Mouse (Mus musculus): ENCODE data around the gene Ifitm5.

Gene Ifitm5

DNA sequence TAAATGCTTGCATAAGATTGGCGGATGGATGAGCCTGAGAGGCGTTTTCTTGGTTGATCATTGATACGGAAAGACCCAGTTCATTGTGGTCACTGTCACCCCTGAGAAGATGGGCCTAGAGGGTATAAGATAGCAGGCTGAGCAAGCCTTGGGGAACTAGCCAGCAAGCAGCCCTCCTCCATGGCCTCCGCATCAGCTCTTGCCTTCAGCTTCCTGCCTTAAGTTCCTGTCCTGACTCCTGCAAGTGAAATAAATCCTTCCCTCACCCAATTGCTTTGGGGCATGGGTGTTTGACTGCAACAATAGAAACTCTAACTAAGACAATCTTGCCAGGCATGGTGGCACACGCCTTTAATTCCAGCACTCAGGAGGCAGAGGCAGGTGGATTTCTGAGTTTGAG is 9.9 kb upstream of the Ifitm5 start:
- no peak for DNase-seq

DNA sequence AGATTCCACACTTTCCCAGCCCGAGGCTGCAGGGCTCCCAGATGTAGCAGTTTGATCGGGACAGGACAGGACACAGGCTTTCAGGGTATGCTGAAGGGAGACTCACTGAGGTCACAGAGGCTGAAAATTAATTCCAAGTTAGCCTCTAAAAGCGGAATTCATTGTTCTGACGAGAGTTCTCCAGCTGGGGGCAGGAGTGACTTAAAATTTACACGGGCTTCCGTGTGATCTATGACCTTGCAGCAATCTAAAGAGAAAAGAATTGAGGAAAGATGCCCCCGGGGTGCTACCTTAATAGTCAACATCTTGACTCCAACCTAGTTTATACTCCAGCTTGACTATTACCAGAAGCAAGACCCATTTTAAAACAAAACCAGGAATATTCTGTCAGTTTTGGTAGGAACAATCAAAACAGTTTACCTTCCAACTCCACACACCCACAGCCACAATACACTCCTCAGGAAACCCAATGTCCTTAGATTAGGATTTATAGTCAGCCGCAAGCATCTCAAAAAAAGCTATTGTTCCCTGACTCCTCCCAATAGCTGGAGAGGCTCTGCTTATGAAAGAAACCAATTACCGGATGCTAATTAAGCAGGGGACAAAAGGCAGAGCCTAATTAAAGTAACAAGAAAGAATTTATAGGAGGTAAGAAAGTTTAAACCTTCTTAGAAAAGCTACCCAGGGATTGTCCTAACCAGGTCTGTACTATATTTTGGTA is 9.2 kb upstream of the Ifitm5 start:
- DNase-seq, result no peak

DNA sequence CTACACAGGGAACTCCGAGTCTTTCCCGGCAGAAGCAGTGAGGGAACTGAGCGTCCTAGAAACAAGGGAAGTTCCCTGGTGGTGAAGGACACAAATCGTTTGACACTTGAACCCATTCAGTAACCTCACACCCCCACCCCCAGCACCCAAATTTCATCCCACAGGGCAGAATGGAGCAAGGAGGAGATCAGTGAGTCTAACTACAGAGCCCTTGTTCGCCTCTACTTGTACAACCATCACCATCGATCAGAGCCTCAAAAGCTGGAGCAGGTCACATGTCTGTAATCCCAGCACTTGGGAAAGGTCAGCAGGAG is 6.4 kb upstream of the Ifitm5 start:
- DNase-seq, result no peak

DNA sequence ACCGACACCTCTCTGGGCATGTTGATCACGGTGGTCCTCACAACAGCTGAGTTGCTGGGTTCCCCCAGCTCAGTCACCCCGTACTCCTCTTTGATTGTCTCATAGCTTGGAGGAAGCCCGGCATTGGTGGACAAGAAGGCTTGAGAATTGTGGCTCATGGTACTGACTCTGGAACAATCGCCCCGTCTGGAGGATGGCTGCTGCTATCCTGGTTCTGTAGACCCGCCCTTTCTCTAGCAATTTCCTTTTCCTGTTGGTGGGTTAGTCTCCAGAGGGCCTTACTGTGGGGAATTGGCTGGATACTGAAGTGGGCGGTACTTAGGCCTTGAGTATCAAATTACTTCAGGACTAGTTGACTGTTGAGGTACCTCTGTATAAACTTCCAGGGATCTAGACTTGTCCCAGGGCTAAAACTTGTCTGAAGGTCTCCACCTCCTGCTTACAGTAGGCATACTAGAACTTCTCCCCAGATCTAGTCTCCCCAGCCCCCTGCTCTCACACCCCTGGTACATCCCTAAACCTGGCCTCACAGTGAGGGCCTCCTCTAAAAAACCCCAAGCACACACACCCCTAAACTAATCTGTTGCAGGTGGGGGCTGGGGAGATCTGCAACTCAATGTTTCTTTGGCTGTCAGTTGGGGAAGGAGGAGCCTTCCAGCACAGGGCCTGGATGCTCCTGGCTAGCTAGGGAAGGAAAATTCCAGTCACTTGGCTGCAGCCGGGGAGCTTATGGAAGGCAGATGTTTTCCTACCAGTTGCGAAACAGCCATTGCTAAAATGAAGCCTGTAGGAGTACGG is 5.9 kb upstream of the Ifitm5 start, which contains the start of the genes Gm45717 and Ifitm2:
Gm45717 (minus strand) TSS at position 180 of the 798 bp plus-strand sequence.
Ifitm2 (minus strand) TSS at position 230 of the 798 bp plus-strand sequence.
- no peak for DNase-seq

DNA sequence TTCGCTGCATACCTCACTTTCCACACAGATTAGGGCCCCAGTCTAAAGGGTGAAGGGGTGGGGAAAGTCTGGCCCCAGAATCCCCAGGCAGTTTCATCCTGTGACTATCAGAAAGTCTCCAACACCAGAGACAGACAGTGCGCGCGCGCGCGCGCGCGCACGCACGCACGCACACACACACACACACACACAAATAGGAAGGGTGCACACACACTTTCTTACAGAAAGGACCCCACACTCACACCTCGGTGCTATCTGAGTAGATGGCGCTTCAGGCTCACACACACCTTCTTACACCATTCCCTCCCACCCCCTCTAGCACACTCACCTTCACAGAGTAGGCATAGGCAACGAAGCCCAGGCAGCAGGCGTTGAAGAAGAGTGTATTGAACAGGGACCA is 5.3 kb upstream of the Ifitm5 start:
- no peak for DNase-seq

DNA sequence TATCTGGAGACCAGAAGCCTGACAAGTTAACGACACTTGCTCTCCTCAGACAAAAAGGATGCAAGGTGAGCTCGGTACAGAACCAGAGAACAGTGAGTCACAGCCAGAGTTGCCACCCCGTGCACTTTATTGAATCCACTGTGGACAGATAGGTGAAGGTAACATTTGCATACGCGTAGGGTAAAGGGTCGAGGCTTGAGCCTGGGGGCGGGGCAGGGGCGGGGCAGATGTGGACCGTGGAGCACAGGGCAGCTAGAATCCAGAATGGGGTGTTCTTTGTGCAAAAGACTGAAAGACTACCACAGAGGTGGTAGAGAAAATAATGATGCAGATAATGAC is 4.6 kb upstream of the Ifitm5 start:
- DNase-seq, result no peak

DNA sequence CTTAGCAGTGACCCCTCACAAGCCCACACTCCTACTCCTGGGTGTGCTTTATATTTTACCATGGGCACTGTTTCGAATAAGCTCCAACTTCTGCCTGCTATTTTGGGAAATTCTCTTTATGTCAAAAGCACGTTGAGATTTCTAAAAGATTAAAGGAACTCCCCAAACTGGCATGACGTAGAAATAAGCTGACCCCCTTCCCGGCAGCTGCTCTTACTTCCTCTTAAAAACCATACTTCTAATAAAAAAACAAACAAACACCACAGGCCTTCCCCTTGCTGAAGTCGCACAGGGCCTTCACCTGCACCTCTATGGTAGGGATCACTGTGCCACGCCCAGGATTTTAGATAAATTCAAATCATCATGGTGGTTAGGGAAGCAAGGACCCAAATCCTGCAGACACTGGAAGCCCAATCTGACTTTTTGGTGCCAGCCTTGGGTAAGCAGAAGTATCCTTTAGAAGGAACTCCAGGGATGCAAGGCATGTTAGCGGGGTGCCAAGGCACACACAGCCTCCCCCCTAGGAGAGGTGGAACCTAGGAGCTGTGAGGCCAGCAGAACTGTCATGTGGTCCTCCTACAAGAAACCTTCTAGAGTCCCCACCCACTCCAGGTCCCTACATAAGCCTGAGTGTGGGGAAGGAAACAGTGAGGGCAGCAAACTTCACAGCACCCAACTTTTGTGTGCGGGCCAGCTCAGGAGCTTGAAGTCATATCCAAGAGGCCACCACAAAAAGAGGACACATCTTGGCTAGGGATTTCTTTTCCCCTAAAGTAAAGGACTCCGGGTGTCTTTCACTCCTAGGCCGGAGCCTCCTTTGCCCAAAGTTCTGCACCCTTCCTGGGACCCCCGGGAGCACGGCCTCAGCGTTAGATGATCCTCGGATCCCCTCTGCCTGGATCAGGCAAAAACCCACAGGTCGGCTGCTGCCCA is 4.0 kb upstream of the Ifitm5 start:
- no peak for DNase-seq

DNA sequence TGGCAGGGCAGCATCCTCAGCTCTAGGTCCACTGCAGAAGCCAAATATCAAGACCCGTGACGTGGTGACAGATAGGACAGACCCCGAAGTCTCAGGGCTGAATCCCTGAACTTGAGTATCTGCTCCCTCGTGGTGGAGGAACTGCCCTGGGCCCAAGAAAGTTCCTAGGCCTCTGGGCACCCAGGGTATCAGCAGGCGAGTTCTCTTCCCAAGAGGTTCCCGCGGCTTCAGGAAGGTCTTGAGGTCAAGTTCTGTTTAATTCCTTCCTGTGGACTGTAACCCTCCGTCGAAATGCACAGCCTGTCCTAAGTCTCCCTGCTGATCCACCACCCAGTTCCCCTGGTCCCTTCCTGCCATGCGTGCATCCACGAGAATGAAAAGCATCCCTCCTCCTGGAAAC is 3.0 kb upstream of the Ifitm5 start:
- no peak for DNase-seq

DNA sequence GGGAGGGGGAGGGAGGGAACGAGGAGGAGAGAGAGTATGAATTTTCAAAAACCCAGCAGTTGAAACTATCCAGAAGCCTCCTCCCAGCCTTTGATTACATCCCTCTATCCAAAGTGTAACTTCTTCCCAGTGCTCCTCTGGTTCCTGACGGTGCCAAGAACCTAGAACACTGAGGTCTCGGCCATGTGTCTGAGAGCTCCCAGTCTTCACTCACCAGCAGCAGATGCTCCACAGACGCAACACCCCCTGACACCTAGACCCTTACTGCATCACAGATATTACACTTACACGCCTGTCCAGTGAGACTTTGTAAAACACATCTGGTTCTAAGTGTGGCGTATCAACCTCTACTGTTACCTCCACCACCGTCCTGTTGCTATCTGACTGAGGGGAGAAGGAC is 2.4 kb upstream of the Ifitm5 start:
- DNase-seq, result no peak

DNA sequence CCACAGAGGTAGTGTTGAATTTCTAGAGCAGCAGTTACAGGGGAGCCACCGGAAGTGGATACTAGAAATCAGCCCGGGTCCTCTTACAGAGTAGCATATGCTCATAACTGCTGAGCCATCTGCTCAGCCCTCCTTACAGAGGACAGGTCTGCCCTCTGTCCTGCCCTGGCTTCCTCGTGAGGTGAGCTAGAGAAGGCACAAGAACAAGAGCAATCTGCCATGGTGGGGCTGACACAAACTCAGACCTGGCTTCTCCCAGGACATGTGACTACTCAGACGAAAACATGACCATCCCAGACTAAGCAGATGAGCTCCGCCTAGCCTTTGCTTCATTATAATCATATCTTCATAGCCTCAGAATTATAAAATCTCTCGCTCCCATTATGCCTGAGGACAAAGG is 1.7 kb upstream of the Ifitm5 start:
- DNase-seq, result no peak

DNA sequence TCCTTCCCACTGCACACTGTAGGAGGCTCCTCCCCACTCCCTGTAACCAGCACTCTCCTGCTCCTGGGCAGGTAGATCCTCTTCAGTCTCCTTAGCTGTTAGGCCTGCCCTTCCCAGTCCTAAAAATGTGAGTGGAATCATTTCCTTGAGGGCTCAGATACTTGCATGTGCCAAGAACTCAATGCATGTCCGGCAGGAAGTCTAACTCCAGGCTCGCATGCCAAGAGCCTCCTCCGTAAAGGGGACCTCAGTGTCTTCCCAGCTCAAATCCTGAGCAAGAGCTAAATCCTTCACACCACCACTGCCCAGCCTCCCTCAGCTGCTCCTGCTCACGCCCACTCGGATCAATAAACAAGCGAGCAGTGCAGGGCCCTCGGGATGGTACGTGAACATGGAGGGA is 960 bp upstream of the Ifitm5 start:
- DNase-seq, result no peak

DNA sequence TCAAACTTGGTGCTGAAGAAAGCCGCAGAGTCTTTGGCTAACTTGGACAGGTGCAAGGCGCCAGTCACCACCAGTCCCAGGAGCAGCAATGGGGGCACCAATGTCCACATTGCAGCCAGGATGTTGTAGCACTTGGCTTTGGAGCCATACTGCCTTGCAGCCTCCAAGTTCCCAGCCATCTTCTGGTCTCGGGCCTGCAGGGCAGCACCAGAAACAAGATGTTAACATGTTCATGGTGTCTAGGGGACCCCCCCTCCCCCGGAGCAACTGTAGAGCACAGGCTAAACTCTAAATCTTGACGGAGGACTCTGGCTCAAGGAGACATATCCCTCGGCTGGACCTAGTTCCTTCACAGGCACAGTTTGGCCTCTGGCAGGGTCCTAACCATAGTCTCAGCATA is 836 bp downstream of the Ifitm5 start:
- DNase-seq, result no peak

DNA sequence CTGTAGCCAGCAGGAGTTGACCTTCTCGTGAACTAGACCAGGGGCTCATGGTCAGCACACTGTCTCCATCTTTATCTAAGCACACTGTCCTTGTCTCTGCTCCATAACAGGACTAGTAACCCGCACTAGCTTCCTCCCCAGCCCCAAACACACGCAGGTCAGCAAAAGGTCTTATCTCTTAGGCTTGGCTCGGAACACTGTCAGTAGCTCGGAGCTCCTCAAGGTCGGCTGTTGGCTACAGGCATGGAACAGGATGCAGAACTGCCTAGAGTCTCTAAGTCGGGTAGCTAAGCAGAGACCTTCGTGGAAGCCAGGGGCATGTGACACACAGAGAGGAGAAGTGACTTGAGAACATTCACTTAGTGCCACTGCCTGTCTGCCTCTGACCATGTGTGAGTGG is 1.9 kb downstream of the Ifitm5 start:
- no peak for DNase-seq

DNA sequence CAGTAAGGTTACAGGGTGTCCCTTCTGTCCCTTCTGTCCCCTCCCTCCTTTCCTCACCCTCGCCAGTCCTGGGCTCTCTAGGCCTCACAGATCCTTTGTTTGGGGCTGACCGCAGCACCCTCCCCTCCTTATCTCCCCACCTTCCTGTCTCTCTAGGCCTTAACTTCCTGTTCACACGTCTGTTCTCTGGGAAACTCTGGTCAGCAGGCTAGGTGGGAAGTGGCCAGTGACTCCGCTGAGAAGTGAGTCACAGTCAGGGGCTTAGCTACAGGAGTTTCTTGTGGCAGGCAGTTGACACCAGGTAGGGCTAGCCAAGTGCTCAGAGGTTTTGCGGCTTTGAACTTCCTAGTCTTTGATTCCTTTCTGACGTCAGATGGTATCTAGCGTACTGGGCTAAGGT is 3.1 kb downstream of the Ifitm5 start:
- DNase-seq, result no peak

DNA sequence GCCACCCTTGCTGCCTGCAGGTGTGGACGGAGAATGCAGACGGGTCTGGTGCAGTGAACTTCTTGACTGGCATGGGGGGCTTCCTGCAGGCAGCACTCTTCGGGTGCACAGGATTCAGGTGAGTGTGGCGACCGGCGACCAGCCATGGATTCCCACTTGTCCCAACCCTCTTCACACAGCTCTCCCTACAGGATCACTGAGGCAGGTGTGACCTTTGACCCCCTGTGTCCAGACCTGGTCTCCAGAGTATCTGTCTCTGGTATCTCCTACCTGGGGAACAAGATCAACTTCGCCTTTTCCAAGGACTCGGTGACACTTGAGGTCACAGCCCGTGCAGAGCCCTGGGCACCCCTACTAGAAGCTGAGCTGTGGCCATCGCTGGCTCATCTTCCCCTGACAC is 3.8 kb downstream of the Ifitm5 start:
- no peak for DNase-seq

DNA sequence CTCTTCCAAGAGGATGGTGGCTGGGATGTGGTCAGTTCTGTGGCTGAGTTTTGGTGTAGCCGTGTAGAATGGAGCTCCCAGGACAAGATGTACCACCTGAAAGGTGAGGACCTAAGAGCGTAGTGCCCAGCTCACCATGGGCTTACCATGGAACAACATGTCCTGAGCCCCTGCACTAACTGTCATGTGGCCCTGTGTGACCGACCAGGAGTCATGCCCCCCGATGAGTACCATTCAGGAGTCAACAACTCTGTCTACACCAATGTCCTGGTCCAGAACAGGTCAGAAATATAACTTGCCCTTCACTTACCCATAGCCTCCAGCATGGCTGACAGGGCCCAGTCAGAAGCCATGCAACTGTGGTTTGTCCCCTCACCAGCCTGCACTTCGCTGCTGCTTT is 4.8 kb downstream of the Ifitm5 start:
- no peak for DNase-seq

DNA sequence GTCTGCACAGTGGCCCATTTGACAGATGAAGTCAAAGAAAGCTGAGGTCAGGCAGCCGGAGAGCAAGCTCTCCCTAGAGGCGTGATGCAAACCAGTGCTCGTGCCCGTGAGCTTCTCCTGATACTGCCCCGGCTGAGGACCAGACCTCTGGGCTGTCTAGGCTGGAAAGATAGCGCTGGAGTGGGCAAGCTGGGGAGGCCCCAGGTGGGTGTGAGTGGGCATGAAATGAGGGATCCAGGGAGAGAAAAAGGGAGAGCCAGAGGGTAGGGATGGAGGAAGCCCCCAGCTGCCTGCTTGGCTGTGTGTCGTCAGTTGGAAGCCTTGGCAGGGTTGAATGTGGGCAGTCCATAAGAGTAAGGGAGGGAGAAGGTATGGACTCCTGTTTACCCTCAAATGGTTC is 5.9 kb downstream of the Ifitm5 start:
- DNase-seq, result no peak

DNA sequence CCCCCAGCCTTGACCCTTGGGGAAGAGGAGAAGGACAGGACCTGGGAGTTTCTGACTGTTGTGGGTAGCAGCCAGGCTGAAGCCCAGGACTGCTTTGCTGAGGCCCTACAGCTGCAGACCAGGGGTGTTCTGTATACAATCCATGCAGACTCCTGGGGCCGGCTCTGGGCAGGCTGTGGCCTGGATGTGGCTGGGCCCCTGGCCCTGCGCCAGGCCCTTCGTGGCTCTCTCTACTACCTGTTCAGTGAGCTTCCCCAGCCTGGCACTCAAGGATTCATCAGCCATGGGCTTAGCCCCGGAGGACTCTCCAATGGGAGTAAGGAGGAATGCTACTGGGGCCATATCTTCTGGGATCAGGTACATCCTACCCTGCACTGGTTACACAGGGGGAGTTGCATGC is 6.7 kb downstream of the Ifitm5 start:
- no peak for DNase-seq

DNA sequence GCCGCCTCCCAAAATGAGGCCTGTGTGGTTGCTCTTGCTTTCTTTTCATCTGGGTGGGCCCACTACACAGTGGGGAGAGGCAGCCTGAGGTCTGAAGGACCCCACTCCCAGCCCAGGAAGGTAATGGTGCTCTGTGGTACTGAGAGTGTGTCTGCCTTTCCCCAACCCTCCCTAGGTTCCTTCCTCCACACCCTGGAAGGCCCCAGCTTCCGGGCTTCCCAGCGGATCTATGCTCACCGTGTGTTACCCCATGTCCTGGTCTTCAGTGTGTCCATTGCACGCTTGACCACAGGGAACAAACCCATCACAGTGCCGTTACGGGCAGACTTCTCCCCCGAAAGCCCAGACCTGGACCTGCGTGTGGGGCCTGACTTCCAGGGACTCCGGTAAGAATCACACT is 7.3 kb downstream of the Ifitm5 start:
- no peak for DNase-seq

DNA sequence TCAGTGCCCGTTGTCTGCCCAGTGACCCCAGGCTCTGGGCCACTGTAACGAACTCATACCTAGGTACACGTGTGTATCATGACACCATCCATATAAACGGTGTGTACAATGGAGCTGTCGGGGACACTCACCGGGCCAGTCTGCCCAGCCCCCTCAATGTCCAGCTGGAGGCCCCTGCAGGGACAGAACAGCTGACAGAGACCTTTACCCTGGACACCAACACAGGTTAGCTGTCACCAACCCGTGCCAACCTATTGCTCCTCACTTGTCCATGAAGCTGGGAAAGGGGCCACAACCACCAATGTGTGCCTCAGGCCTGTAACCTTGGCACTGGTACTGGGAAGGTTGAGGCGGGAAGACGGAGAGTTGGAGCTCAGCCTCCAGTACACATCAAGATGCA is 7.8 kb downstream of the Ifitm5 start:
- no peak for DNase-seq

DNA sequence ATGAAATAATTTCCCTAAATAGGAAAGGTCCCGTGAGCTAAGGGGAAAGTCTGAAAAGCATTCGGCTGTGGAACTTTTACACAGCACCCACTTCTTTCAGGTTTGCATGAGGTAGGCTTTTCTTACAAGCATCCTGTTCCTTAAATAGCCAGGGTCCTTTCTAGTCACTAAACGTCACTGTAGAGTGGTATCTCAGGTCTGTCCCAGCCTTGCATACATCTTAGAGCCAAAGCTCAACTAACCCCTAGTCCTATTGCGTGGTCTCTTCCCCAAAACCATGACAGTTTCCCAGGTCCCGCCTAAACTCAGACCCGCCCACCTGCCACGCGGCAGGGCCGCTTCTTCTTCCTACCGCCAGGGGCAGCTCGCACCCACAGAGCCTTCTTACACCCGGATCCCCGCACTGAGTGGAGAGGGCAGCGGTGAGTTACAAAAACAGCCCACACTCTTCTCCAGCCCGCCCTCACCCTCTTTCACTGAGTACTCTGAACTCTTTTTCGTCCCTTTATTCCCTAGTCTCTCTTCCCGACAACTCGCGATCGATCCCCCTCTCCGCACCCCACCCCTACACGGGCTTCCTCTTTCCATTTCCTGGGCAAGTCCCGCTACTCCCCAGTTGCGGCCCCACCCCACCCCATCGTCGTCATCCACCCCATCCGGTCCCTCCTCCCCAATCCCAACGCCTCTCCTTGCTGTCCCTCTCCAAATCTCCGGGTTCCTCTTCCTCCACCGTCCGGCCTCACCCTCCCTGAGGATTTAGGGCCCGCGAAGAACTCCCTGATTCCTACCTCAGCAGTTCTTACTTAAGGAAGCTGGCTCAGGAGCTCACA is 8.7 kb downstream of the Ifitm5 start, which contains the start of gene Pgghg:
Pgghg (plus strand) TSS at position 170 of the 830 bp plus-strand sequence.
- peak; percentile 36 for DNase-seq

DNA sequence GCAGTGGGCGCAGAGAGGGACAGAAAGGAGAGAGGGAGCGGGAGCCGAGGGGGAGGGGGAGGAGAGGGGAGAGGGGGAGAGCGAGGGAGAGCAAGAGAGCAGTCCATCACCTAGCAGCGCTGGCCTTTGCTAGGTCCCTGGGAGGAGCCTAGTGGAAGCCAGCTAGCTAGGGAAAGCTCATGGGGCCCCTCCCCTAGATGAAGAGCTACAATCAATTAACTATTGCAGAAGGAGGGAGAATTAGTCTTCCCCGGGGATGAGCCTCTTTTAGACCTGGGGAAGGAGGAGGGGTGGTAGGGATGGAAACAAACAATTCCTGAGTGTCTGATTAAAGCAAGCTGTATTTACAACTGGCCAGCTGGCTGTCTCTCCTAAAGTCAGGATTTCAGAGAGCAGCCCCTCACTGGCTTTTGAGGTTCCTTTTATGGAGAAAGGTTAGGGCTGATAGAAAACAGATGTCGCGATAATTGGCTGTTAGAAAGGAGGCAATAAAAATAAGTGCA is 10.4 kb downstream of the Ifitm5 start:
- no peak for DNase-seq

Data from cerebellum, adult 11-12 months (tissue).